Mouse (Mus musculus): ENCODE results near the gene Dapp1.
"Not testable (repeated sequence)": the region's sequence is repeated elsewhere in the genome, so short reads cannot be mapped to it uniquely, and the experiment has no call there.

The Dapp1 gene

DNA sequence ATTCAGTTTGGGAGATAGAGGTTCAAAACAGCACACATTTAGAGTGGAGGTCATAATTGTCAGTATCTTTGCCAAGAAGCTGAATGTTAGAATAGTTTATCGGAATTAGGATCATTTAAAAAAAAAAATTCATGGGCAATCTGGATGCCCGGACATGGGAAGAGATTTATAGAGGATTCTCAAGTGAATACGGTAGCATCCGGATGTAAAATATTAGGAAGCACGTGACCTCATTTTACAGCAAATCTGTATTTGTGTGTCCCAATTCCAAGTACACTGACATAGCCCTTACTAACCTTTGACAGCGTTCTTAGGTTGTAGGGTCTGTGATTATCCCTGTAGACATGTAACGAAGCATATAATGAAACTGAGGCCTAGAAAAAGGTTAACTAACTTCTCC is 61.9 kb downstream of the Dapp1 start:
- DNase-seq (ENCODE audit: low read depth, low spot score), result no peak

DNA sequence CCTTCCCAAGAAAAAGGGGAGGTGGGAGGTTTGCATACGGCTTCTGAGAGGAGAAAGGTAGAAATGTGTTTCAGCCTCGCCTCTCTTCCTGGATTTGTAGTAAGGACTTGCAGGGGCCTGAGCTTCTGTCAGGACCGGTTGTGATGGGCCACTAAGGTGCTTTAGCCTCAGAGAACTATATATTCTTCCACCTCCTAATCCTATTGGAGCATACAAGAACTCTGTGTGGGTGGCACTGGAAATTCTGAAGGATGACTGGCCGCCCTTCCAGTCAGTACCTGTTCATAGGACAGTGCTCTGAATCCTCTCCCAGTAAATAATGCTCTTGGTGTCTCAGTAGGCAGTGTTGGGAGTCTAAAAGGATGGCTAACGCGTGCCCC is 62.4 kb downstream of the Dapp1 start:
- peak; percentile 20 for DNase-seq (ENCODE audit: low read depth, low spot score)

DNA sequence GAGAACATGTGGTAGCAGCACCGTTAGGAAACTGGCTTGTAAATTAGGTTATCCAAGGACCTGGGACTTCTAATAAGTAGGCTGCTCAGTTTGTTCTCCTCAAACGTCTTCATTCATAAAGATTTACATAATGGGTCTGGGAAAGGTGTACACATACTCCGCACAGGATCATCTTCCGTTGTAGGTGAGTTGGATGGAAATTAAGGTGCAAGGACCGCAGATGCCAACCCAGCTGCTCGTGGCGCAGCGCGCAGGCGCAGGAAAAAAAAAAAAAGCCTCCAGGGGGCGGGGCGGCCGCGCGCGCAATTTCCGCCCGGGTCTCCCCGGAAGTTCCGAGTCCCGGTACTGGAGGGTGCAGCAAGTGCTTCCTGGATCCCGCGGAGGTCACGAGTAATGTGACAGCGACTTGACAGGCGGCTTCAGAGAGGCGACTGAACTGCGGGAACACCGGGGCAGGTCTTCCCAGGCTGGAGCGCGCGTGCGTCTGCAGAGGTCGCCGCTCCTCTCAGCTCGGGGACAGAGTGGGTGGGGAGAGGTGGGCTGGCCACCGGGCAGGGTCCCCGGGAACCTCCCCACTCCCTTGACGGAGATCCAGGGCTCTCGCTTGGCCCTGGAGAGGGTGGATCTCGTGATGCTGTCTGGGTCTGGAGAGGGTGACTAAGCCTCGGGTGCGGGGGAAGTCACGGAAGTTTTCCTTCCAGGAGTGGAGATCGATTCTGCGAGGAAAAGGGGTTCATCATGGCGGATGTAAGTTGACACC is 63.0 kb downstream of the Dapp1 start, which contains the start of gene Lamtor3:
Gene Lamtor3, plus strand, starts transcription at position 335 of the 760 bp plus-strand sequence.
- DNase-seq (ENCODE audit: low read depth, low spot score), result peak; percentile 78

GRCm38 (mm10) chr3:137917694-137918171 is 63.6 kb downstream of the Dapp1 start:
- DNase-seq (ENCODE audit: low read depth, low spot score), result no peak

- not testable (repeated sequence) for DNase-seq (ENCODE audit: low read depth, low spot score)
Measured at GRCm38 (mm10) chr3:137914567-137914966, 66.8 kb downstream of the Dapp1 start.

GRCm38 (mm10) chr3:137913093-137913492 is 68.3 kb downstream of the Dapp1 start:
- DNase-seq (ENCODE audit: low read depth, low spot score), result no peak

DNA sequence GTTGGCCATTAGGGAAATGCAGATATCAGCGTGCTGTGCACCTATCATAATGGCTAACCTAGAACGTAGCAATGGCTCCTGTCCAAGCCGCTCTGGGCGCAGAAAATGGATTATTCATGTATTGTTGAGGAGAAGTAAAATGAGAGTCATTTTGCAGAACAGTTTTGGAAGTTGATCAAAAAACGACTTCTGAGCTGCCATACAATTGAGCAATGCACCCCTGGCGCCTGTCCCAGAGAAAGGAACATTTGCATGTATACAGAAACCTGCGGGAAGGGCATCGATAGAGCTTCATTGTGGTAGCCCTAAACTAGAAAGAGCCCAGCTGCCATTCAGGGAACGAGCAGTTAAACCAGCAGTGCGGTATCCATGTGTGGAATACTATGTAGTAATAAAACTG is 81.2 kb downstream of the Dapp1 start:
- no peak for DNase-seq (ENCODE audit: low read depth, low spot score)

DNA sequence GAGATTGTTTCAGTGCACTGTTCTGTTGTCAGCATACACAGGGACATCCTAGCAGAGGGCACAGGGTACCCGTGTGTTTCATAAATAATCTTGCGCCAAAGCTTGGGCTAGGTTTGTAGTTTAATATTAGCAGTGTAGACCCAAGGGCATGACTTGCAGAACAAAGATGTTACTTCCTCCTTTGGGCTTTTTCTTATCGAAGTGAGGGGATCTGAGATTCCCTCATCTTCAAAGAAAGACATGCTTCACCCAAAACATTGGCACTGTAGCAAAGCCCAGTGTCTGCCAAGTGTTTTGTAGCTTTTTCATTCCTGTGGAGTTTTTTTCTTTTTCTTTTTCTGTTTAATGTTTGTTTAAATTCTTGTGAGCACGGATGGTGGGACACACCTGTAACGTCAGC is 83.7 kb downstream of the Dapp1 start:
- no peak for DNase-seq (ENCODE audit: low read depth, low spot score)

GRCm38 (mm10) chr3:137896867-137897266 is 84.5 kb downstream of the Dapp1 start:
- DNase-seq (ENCODE audit: low read depth, low spot score), result no peak

DNA sequence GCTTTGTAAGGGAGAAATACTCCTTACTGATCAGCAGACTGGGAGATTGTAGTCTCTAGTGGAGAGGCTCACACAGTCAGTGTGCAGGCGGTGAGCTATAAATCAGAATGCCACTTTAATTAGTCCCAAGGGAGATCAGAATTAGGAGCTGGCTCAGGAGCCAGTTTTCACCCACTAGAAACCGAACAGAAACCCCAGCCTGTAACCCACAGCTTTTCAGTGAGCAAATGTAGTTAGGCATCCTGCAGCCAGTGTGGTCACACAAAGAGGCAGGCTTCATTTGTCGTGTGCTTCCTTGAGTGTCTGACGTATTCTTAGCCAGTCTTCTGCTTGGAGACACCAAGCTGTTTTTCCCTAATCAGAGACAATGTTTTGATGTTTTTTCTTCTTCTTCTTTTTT is 85.0 kb downstream of the Dapp1 start:
- DNase-seq (ENCODE audit: low read depth, low spot score), result no peak

DNA sequence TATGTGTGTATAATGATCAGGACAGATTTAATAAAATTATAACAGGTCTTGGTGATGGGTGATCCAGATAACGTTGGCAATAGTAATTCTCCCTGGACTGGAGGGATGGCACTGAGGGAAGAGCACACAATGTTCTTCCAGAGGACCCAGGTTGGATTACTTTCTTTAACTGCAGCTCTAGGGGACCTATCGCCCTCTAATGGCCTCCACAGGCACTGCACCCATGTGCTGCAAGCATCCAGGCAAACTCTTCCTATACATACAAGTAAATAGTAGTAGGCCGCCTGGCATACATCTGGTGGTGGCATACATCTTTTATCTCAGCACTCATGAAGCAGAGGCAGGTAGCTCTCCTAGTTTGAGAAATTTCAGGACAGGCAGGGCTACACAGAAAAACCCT is 86.1 kb downstream of the Dapp1 start:
- DNase-seq (ENCODE audit: low read depth, low spot score), result peak; percentile 21

GRCm38 (mm10) chr3:137893789-137894188 is 87.6 kb downstream of the Dapp1 start:
- DNase-seq (ENCODE audit: low read depth, low spot score), result no peak

GRCm38 (mm10) chr3:137892118-137892517 is 89.2 kb downstream of the Dapp1 start:
- DNase-seq (ENCODE audit: low read depth, low spot score), result no peak

DNA sequence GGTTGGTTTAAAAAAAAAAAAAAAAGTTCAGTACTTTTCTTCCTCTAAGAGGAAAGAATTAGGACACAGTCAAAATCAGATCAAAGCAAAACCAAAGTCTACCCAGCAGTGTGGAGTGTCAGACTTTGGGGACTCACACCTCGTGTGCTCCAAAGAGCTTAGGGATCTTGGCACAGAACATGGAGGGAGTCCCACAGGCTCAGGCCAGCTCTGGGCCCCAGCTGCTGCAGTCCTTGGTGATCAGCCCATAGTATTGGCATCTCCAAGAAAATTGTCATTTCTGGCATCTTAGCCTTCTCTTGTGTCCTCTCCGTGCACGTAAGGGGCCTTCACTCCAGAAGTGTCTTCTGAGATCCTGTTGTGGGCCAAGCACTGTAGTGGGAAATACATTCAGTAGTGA is 90.3 kb downstream of the Dapp1 start:
- no peak for DNase-seq (ENCODE audit: low read depth, low spot score)

DNA sequence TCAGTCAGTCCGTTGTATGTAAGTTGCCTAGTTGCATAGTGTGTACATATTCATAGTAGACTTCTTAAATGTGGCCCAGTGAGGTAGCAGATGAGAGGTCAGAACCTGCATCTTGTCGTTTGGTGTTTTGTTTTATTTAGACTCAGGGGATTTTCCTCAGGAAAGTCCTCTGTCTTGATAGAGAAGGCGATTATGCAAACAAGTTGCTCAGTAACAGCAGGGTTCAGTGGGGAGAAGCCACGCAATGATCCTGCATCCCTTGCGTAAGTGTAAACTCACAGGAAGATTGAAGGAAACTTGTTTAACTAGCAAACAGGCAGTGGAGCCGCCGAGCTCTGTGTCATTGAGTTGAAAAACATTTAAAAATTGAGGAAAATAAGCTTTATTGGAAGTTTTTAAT is 93.4 kb downstream of the Dapp1 start:
- no peak for DNase-seq (ENCODE audit: low read depth, low spot score)

- no peak for DNase-seq (ENCODE audit: low read depth, low spot score)
Measured at GRCm38 (mm10) chr3:137881093-137881492, 100.3 kb downstream of the Dapp1 start.
